Mouse (Mus musculus) neutrophil, adult 83 days (primary cell): ENCODE measurements around the gene Olfr1277. TPM values are rescaled to one million over a fixed set of nuclear protein-coding genes. Genes with fewer than 3 reads are reported as not detected.

Source experiments
- total RNA-seq, 2 experiments: library from RNA; stranded (reverse); gene quantifications; one replicate each; pipeline ENCODE4 v1.2.4; 2023

Gene Olfr1277
- total RNA-seq: not detected

DNA sequence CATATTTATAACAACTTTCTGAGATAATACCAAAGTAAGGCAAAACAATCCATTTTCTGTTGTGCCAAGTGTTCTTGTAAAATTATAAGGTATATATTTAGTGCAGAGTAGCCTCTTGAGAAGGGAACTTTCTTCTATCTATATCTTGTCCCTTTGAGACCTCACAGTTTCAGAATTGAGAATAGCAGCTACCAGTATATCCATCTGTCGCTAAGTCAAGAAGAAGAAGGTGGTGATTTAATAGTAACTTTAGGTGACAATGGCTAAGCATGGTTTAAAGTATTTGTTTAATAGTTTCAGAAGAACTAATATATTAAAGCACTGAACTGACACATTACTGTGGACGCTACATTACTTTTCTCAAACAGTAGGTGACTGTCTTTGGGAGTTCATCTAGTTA, at the start of gene Olfr1277:
Gene Olfr1277, minus strand, starts transcription at position 101 of the 400 bp plus-strand sequence.

DNA sequence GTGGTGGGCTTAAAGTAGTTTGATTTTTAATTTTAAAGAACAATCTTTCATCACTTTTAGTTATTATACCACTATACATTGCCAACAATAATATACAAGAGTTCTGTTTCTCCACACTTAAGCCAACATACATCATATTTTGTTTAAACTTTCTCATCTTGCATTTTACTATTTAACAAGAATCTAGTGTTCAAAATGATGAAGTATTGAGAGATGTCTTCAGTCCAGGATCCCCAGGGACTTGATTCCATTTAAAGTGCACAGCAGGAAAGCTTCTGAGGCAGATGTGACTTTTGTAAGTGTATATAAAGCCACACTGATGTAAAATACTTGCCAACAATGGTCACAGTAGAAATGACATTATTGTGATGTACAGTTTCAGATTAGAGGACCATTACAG, 39.8 kb upstream of the Olfr1277 start, which contains the start of gene Olfr1280:
Gene Olfr1280, plus strand, starts transcription at position 301 of the 400 bp plus-strand sequence.

DNA sequence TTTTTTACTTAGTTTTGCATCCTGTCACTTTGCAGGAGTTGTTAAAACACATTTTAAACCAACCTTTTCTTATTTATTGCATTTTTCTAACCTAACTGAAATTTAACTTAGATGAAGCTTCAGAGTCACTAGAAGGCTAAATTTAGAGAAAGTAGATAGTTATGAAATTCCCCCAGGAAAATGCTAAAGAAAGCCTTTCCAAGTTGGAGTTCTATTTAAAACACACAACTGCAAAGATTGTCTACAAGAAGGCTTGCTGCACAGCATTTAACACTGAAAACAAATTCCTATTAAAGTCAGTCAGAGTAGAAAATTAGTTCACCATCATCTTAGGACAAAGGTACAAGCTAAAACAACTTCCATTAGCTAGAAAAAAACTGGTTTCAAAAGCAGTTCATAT, 26.5 kb upstream of the Olfr1277 start, which contains the start of gene Olfr1279:
Gene Olfr1279, plus strand, starts transcription at position 262 of the 400 bp plus-strand sequence.

DNA sequence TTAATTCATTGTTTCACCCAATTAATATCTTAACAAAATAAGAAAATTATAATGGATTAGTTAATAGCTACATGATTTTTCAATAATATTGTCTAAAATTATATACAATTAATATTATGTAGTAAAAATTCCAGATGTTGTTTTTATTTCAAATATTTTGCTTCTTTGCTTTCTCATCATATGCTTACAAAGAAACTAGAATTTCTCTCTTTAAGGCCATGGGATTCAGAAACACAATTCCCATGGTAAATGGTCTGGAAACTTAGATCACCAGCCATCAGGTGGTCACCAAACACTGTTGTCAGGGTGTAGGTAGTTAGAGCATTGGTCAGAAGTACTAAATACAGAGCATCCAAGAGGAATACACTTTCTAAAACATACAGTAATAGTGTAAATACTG, 15.9 kb upstream of the Olfr1277 start, which contains the start of gene Olfr1278:
Gene Olfr1278, plus strand, starts transcription at position 301 of the 400 bp plus-strand sequence.

DNA sequence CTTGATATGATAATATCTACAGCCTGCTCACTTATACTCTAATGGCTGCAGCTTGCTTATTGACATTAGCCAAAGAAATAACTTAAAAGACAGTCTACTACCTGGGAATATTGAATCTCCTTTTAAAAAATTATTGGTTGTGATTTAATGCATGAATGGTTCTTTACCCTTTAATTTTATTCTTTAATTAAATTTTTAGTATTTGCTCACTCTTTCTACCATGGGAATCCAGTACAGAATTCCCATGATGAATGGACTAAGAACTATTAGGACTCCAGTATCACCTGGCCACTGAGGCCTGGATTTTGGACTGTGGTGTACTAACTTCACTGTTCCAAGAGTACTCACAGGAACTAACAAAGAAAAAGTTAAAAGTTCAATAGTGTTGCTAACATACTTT, 19.7 kb downstream of the Olfr1277 start, which contains the start of gene Olfr1276:
Gene Olfr1276, plus strand, starts transcription at position 301 of the 400 bp plus-strand sequence.

DNA sequence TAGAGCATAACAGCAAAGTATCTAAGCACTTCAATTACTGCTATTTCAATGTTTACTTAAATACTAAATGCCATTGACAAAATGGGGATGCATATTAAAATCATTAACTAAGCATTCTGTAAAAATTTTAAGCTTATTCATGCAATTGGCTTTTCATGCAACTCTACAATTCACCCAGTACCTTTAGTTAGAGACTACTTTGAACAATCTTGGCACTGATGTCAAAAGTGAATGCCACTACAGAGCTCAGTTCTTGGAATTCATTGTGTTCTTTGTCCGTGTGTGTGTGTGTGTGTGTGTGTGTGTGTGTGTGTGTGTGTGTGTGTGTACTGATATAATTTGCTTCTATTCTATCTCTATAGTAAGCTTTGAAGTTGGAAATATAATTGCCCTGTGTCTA, 38.7 kb downstream of the Olfr1277 start, which contains the start of gene Olfr1275:
Gene Olfr1275, minus strand, starts transcription at position 101 of the 400 bp plus-strand sequence.

DNA sequence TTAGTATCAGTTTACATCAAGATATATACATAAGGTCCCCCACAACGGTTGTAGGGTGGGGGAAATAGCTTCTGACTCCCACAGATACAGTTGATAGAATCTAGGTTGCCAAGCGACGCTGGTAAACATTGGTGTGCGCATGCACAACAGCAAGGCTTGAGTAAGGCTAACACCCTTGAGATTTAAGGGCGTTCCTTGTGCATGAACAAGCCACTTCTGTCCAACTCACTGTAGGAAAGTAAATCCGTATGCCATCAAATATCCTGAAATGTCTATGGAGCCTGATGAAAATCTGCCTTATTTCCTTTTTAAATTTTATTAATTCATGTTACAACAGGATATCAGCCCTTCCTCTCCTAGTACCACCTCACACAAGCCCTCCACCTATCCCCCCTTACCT, 44.4 kb downstream of the Olfr1277 start, which contains the start of gene 4930430A15Rik:
Gene 4930430A15Rik, minus strand, starts transcription at position 101 of the 400 bp plus-strand sequence.

Other genes with a start within 250 kb of the Olfr1277 start
- not detected for gene Gm13941, start 168.1 kb downstream of the Olfr1277 start, total RNA-seq
- gene Gm15130, start 121.2 kb downstream of the Olfr1277 start, total RNA-seq: not detected
- gene 4930430A15Rik, start 44.5 kb downstream of the Olfr1277 start, total RNA-seq: not detected
- not detected for gene Olfr1275, start 38.8 kb downstream of the Olfr1277 start, total RNA-seq
- not detected for gene Olfr1276, start 19.6 kb downstream of the Olfr1277 start, total RNA-seq
- gene Olfr1278, start 16.0 kb upstream of the Olfr1277 start, total RNA-seq: not detected
- not detected for gene Olfr1279, start 26.5 kb upstream of the Olfr1277 start, total RNA-seq
- not detected for gene Olfr1280, start 39.9 kb upstream of the Olfr1277 start, total RNA-seq
- gene Olfr1281, start 52.4 kb upstream of the Olfr1277 start, total RNA-seq: not detected
- not detected for gene Olfr1282, start 62.0 kb upstream of the Olfr1277 start, total RNA-seq
- gene Olfr1283, start 92.7 kb upstream of the Olfr1277 start, total RNA-seq: not detected
- not detected for gene Olfr1284, start 101.4 kb upstream of the Olfr1277 start, total RNA-seq
- not detected for gene Olfr1286, start 149.0 kb upstream of the Olfr1277 start, total RNA-seq
- gene Olfr1287, start 175.0 kb upstream of the Olfr1277 start, total RNA-seq: not detected
- not detected for gene Olfr1288, start 200.0 kb upstream of the Olfr1277 start, total RNA-seq
- not detected for gene Olfr1289, start 206.7 kb upstream of the Olfr1277 start, total RNA-seq
- not detected for gene Olfr1290, start 219.7 kb upstream of the Olfr1277 start, total RNA-seq
- gene Olfr1291-ps1, start 223.1 kb upstream of the Olfr1277 start, total RNA-seq: not detected